Mouse (Mus musculus): ENCODE results near the gene Sppl2b.

Gene Sppl2b

DNA sequence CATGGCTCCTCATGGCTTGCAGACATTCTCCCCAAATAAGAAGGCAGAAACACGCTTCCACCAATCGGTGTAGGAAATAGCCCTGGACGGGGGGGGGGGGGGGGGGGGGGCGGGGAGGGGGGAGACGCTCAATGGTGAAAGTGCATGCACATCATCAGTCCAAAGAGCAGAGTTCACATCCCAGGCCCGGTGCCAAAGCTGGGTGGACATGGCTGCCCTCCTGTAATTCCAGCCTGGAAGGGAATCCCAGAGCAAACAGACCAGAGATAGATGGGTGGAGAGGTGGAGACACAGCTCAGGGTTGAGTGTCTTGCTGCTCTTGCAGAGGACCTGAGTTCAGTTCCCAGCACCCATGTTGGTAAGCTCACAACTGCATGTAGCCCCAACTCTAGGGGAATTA is 15.9 kb downstream of the Sppl2b start:
- H3K4me3 ChIP-seq (replicated peaks; ENCODE audit: low read length): no peak overlapping the region
- peaks cover 24% of the 10 kb centered on the region for H3K36me3 ChIP-seq (ENCODE audit: insufficient read depth, low read length)
- TF ChIP-seq NANOG (IDR thresholded peaks at IDR 0.05; ENCODE audit: borderline replicate concordance, low read length) (no peak), CTCF (conservative IDR thresholded peaks at IDR 0.05; ENCODE audit: low read length) (no peak), POU5F1 (IDR thresholded peaks at IDR 0.05; ENCODE audit: borderline replicate concordance, low read length) (no peak)
- H3K9me3 ChIP-seq (ENCODE audit: low read length): no peaks in the 10 kb centered on the region
- peaks cover 16% of the 10 kb centered on the region for H3K4me1 ChIP-seq (replicated peaks; ENCODE audit: low read depth, low read length)
- H3K27me3 ChIP-seq (ENCODE audit: insufficient read depth, low read length): peaks cover 21% of the 10 kb centered on the region

DNA sequence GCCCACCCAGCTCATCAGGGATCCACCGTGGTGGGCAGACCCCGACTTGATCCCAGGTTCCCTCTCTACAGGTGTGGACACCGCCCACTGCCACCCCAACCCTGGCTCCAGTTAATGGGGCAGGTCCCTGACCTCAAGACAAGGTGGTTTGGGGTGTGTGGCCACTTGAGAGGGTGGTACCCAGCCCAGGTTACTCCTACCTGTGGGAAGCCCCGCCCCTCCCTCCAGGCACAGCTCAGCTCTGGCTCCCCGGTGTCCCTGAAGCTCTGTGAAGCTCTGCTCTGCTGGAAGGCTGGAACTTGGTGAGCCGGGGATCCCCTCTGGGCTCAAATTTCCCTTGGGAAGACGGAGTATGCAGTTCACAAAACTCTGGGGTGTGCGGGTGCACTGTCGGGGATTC is 16.5 kb downstream of the Sppl2b start, which contains the start of gene Tmprss9:
Gene Tmprss9, plus strand, starts transcription at position 268 of the 400 bp plus-strand sequence.
- H3K9me3 ChIP-seq (ENCODE audit: low read length): no peaks in the 10 kb centered on the region
- H3K27me3 ChIP-seq (ENCODE audit: insufficient read depth, low read length): peaks cover 21% of the 10 kb centered on the region
- no peak for TF ChIP-seq NANOG (IDR thresholded peaks at IDR 0.05; ENCODE audit: borderline replicate concordance, low read length)
- no peak for TF ChIP-seq CTCF (conservative IDR thresholded peaks at IDR 0.05; ENCODE audit: low read length)
- TF ChIP-seq POU5F1 (IDR thresholded peaks at IDR 0.05; ENCODE audit: borderline replicate concordance, low read length): no peak
- no peak within 1 kb of the TSS for H3K4me3 ChIP-seq (replicated peaks; ENCODE audit: low read length)
- peaks cover 18% of the 10 kb centered on the region for H3K36me3 ChIP-seq (ENCODE audit: insufficient read depth, low read length)
- H3K4me1 ChIP-seq (replicated peaks; ENCODE audit: low read depth, low read length): peaks cover 21% of the 10 kb centered on the region

DNA sequence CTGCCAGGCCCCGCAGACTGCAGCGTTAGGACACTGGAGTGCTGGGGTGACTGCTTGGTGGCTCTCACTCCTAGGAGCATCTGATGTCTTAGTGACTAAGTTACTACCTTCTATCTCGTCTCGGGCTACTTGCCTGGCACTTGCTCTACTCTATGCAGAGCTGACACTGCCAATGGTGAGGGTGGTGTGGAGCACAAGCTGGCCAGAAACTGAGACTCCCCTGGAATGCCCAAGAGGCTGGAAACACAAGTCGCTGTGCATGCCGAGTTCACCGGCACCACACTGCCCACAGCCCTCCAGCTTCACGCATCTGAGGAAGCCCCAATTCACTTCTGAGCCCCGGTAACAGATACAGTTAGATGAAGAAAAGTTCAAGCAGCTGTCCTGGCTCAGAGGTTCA is 19.0 kb downstream of the Sppl2b start:
- H3K36me3 ChIP-seq (ENCODE audit: insufficient read depth, low read length): no peaks in the 10 kb centered on the region
- no peak for TF ChIP-seq POU5F1 (IDR thresholded peaks at IDR 0.05; ENCODE audit: borderline replicate concordance, low read length)
- TF ChIP-seq NANOG (IDR thresholded peaks at IDR 0.05; ENCODE audit: borderline replicate concordance, low read length): no peak
- TF ChIP-seq CTCF (conservative IDR thresholded peaks at IDR 0.05; ENCODE audit: low read length): no peak
- peaks cover 24% of the 10 kb centered on the region for H3K27me3 ChIP-seq (ENCODE audit: insufficient read depth, low read length)
- no peak overlapping the region for H3K4me3 ChIP-seq (replicated peaks; ENCODE audit: low read length)
- H3K9me3 ChIP-seq (ENCODE audit: low read length): no peaks in the 10 kb centered on the region
- peaks cover 20% of the 10 kb centered on the region for H3K4me1 ChIP-seq (replicated peaks; ENCODE audit: low read depth, low read length)

- H3K9me3 ChIP-seq (ENCODE audit: low read length): no peaks in the 10 kb centered on the region
- H3K36me3 ChIP-seq (ENCODE audit: insufficient read depth, low read length): no peaks in the 10 kb centered on the region
- H3K4me1 ChIP-seq (replicated peaks; ENCODE audit: low read depth, low read length): peaks cover 26% of the 10 kb centered on the region
- no peak overlapping the region for H3K4me3 ChIP-seq (replicated peaks; ENCODE audit: low read length)
- TF ChIP-seq POU5F1 (IDR thresholded peaks at IDR 0.05; ENCODE audit: borderline replicate concordance, low read length) (no peak), CTCF (conservative IDR thresholded peaks at IDR 0.05; ENCODE audit: low read length) (peak; percentile 71)
- H3K27me3 ChIP-seq (ENCODE audit: insufficient read depth, low read length): peaks cover 24% of the 10 kb centered on the region
Observed at GRCm38 (mm10) chr10:80876028-80876427, 21.0 kb downstream of the Sppl2b start.

GRCm38 (mm10) chr10:80876594-80876993 is 21.5 kb downstream of the Sppl2b start:
- Histone ChIP-seq H3K36me3 (ENCODE audit: insufficient read depth, low read length) (no peaks in the 10 kb centered on the region), H3K4me1 (replicated peaks; ENCODE audit: low read depth, low read length) (peaks cover 25% of the 10 kb centered on the region), H3K4me3 (replicated peaks; ENCODE audit: low read length) (no peak overlapping the region), H3K9me3 (ENCODE audit: low read length) (no peaks in the 10 kb centered on the region), H3K27me3 (ENCODE audit: insufficient read depth, low read length) (peaks cover 20% of the 10 kb centered on the region)
- TF ChIP-seq POU5F1 (IDR thresholded peaks at IDR 0.05; ENCODE audit: borderline replicate concordance, low read length) (no peak), CTCF (conservative IDR thresholded peaks at IDR 0.05; ENCODE audit: low read length) (no peak), NANOG (IDR thresholded peaks at IDR 0.05; ENCODE audit: borderline replicate concordance, low read length) (no peak)

GRCm38 (mm10) chr10:80880131-80880641 is 25.1 kb downstream of the Sppl2b start:
- peaks cover 31% of the 10 kb centered on the region for H3K4me1 ChIP-seq (replicated peaks; ENCODE audit: low read depth, low read length)
- peaks cover 17% of the 10 kb centered on the region for H3K27me3 ChIP-seq (ENCODE audit: insufficient read depth, low read length)
- no peaks in the 10 kb centered on the region for H3K36me3 ChIP-seq (ENCODE audit: insufficient read depth, low read length)
- no peaks in the 10 kb centered on the region for H3K9me3 ChIP-seq (ENCODE audit: low read length)
- no peak overlapping the region for H3K4me3 ChIP-seq (replicated peaks; ENCODE audit: low read length)
- peak; percentile 87 for TF ChIP-seq CTCF (conservative IDR thresholded peaks at IDR 0.05; ENCODE audit: low read length)
- TF ChIP-seq NANOG (IDR thresholded peaks at IDR 0.05; ENCODE audit: borderline replicate concordance, low read length): no peak
- no peak for TF ChIP-seq POU5F1 (IDR thresholded peaks at IDR 0.05; ENCODE audit: borderline replicate concordance, low read length)

- TF ChIP-seq CTCF (conservative IDR thresholded peaks at IDR 0.05; ENCODE audit: low read length): peak; percentile 34
- TF ChIP-seq POU5F1 (IDR thresholded peaks at IDR 0.05; ENCODE audit: borderline replicate concordance, low read length): no peak
- TF ChIP-seq NANOG (IDR thresholded peaks at IDR 0.05; ENCODE audit: borderline replicate concordance, low read length): no peak
- Histone ChIP-seq H3K27me3 (ENCODE audit: insufficient read depth, low read length) (peaks cover 23% of the 10 kb centered on the region), H3K36me3 (ENCODE audit: insufficient read depth, low read length) (no peaks in the 10 kb centered on the region), H3K4me3 (replicated peaks; ENCODE audit: low read length) (no peak overlapping the region), H3K9me3 (ENCODE audit: low read length) (no peaks in the 10 kb centered on the region), H3K4me1 (replicated peaks; ENCODE audit: low read depth, low read length) (peaks cover 31% of the 10 kb centered on the region)
Observed at GRCm38 (mm10) chr10:80880901-80881300, 25.8 kb downstream of the Sppl2b start.

GRCm38 (mm10) chr10:80881301-80881700 is 26.2 kb downstream of the Sppl2b start:
- no peaks in the 10 kb centered on the region for H3K36me3 ChIP-seq (ENCODE audit: insufficient read depth, low read length)
- no peak overlapping the region for H3K4me3 ChIP-seq (replicated peaks; ENCODE audit: low read length)
- peaks cover 25% of the 10 kb centered on the region for H3K27me3 ChIP-seq (ENCODE audit: insufficient read depth, low read length)
- no peaks in the 10 kb centered on the region for H3K9me3 ChIP-seq (ENCODE audit: low read length)
- peak; percentile 92 for TF ChIP-seq CTCF (conservative IDR thresholded peaks at IDR 0.05; ENCODE audit: low read length)
- no peak for TF ChIP-seq POU5F1 (IDR thresholded peaks at IDR 0.05; ENCODE audit: borderline replicate concordance, low read length)
- peaks cover 29% of the 10 kb centered on the region for H3K4me1 ChIP-seq (replicated peaks; ENCODE audit: low read depth, low read length)

- TF ChIP-seq CTCF (conservative IDR thresholded peaks at IDR 0.05; ENCODE audit: low read length): no peak
- TF ChIP-seq NANOG (IDR thresholded peaks at IDR 0.05; ENCODE audit: borderline replicate concordance, low read length): no peak
- no peak for TF ChIP-seq POU5F1 (IDR thresholded peaks at IDR 0.05; ENCODE audit: borderline replicate concordance, low read length)
- Histone ChIP-seq H3K9me3 (ENCODE audit: low read length) (peaks cover 2% of the 10 kb centered on the region; the same call in 1 of the 2 replicates), H3K4me3 (replicated peaks; ENCODE audit: low read length) (no peak overlapping the region), H3K4me1 (replicated peaks; ENCODE audit: low read depth, low read length) (peaks cover 27% of the 10 kb centered on the region), H3K36me3 (ENCODE audit: insufficient read depth, low read length) (no peaks in the 10 kb centered on the region), H3K27me3 (ENCODE audit: insufficient read depth, low read length) (peaks cover 65% of the 10 kb centered on the region)
Observed at GRCm38 (mm10) chr10:80887181-80887580, 32.1 kb downstream of the Sppl2b start.

Data from E14TG2a.4 (cell line).